Mouse (Mus musculus) cerebellum, adult 8-10 months (tissue): Measurements from ENCODE around the gene Ptch2.

Experiments
- DNase-seq: peaks from one replicate; pipeline ENCODE4 v3.0.0; 2022

Ptch2 gene

GRCm38 (mm10) chr4:117131890-117132793 is 36.3 kb downstream of the Ptch2 start:
- no peak for DNase-seq

DNA sequence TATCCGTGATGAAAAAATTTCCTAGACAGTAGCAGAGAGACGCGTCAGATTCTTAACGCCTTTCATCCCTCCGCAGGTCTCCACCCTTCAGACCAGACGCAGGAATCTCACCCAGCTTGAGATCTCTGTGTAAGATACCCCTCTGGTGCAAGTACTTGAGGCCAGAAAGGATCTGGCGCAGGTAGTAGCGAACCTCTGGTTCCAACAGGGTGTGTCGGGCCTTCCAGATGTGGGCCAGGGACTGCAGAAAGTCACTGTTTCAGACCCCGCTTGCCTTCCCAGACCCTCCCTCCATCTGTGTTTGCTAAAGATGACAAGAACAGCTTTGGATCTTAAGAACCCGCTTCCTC is 36.9 kb downstream of the Ptch2 start:
- DNase-seq, result no peak

DNA sequence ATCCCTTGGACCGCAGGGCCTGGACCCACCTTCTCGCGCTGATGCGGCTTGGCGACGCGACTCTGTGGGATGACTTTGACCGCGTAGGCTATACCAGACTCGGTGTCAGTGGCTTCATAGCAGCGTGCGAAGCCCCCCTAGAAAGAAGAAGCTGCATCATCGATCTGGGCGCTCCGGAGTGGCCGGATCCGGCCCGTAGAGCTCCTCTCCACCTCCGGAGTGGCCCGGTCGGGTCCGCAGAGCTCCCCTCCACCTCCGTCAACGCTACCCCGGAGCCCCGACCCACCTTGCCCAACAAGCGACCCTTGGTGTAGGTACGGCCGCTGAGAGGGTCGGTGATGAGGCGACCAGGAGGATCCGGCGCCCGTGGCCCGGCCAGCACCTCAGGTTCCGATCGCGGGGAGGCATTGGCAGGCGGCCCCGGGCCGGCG is 37.5 kb downstream of the Ptch2 start:
- no peak for DNase-seq

GRCm38 (mm10) chr4:117133817-117134600 is 38.1 kb downstream of the Ptch2 start, which contains the start of gene Plk3:
Gene Plk3 (minus strand): TSS chr4:117133963.
- DNase-seq, result peak; percentile 99

DNA sequence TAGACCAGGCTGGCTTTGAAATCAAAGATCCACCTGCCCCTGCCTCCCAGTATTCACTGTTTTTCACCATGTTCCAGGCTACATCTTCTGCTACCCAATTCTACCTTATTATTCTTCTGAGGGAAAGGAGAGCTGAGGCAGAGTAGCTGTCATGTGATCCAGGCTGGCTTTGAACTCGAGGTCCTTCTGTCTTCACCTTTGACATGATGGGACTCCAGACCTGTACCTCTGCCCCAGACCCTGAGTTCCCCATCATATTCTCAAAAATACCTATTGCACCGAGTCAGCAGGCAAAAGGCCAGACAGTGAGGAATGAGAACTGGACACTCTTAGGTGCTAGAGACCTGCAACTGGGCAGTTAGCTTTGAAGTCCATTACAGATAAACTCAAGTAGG is 38.7 kb downstream of the Ptch2 start:
- DNase-seq, result no peak

GRCm38 (mm10) chr4:117136034-117136433 is 40.2 kb downstream of the Ptch2 start:
- no peak for DNase-seq

- no peak for DNase-seq
These were observed 42.7 kb downstream of the Ptch2 start for GRCm38 (mm10) chr4:117138295-117139216.

DNA sequence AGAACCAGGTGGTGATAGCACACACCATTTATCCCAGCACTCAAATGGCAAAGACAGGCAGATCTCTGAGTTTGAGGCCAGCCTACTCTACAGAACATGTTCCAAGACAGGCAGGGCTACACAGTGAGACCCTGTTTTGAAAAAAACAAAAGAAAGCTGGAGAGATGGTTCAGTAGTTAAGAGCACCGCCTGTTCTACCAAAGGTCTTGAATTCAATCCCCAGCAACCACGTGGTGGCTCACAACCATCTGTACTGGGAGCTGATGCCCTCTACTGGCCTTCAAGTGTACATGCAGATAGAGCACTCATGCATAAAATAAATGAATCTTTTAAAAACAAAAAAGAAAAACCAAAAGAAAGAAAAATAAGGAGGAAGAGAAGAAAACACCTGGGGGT is 43.3 kb downstream of the Ptch2 start:
- DNase-seq, result no peak

GRCm38 (mm10) chr4:117140613-117141012 is 44.7 kb downstream of the Ptch2 start:
- DNase-seq, result no peak

DNA sequence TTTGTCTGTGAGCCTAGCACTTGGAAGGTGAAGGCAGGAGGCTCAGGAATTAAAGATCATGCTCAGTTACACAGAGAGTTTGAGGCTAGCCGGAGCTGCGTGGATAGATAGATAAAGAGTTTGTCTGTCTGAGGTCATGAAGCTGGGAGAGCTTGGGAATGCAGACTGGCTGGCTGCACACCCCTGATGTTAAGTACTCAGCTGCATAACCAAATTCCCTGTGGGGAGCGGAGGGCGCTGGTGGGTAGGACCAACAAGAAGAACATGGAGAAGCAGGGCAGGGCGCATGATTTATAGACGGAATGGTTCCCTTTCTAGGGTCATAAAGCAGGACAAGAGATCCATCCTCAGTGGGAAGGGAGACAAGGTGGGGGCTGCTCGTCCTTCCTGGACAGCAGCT is 47.1 kb downstream of the Ptch2 start:
- no peak for DNase-seq

DNA sequence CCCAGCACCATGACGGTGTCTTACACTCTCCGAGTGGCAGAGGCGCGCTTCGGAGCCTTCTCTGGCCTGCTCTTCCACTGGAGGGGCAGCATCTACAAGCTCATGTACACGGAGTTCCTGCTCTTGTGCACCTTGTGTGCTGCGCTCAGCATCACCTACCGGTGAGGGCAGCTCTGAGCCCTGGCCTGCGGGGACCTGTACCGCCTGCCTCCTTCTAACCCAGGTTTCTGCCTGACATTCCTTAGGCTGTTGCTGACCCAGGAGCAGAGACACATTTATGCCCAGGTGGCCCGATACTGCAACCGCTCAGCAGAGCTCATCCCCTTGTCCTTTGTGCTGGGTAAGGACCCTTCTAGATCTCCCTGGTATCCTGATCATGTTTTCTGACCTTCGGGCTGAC is 49.4 kb downstream of the Ptch2 start:
- DNase-seq, result no peak

GRCm38 (mm10) chr4:117146176-117146575 is 50.3 kb downstream of the Ptch2 start:
- peak; percentile 82 for DNase-seq

DNA sequence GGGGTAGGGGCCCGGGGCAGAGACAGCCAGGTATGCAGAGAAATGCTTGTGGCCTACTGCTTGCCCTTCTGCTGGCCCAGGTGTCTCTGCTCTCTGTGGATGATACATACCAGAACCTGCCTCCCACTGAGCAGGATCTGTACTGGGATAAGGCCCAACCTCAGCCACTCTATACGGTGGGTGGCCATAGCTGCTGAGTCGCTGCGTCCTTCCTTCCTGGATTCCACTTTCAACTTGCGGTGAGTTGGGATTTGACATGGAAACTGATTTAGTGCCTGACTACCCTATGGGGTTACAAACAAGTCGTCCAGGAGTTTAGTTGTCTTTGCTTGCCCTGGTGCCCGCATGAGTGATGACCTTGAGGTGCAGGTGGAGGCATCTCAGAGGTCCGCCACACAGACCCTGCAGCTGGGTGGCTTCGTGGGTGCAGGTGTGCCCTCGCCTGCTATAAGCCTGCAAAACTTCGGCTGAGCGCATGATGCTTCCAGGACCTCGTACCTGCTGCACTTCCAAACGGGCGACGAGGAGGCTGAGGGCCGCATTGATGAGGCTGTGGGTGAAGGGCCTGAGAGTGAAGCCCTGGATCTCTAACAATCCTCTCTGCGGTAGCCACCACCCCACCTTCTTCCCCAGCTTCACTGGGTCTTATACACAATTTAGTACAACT is 52.3 kb downstream of the Ptch2 start:
- no peak for DNase-seq

- DNase-seq, result no peak
These were observed 52.9 kb downstream of the Ptch2 start for GRCm38 (mm10) chr4:117148815-117149214.

- DNase-seq, result no peak
These were observed 53.7 kb downstream of the Ptch2 start for GRCm38 (mm10) chr4:117149291-117150211.

- no peak for DNase-seq
These were observed 54.4 kb downstream of the Ptch2 start for GRCm38 (mm10) chr4:117150212-117150733.

- DNase-seq, result no peak
These were observed 55.5 kb downstream of the Ptch2 start for GRCm38 (mm10) chr4:117151416-117151815.

DNA sequence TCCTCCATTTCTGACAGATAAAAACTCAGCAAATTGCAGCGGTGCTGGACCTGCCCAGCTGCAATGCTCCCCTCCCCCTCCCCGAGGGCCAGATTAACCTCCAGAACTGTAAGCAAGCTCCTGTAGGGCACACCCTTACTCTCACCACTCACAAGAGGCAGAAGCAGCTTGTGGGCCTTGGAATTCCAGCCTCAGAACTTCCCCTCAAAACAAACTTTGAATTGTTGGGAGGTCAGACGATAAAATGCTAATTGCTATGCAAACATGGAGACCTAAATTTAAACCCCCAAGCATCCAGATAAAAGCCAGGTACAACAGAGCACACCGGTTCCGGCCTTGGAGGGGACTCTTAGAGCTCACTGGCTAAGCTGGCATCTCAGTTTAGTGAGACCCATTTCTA is 56.8 kb downstream of the Ptch2 start:
- DNase-seq, result no peak

GRCm38 (mm10) chr4:117155020-117155791 is 59.3 kb downstream of the Ptch2 start:
- no peak for DNase-seq

DNA sequence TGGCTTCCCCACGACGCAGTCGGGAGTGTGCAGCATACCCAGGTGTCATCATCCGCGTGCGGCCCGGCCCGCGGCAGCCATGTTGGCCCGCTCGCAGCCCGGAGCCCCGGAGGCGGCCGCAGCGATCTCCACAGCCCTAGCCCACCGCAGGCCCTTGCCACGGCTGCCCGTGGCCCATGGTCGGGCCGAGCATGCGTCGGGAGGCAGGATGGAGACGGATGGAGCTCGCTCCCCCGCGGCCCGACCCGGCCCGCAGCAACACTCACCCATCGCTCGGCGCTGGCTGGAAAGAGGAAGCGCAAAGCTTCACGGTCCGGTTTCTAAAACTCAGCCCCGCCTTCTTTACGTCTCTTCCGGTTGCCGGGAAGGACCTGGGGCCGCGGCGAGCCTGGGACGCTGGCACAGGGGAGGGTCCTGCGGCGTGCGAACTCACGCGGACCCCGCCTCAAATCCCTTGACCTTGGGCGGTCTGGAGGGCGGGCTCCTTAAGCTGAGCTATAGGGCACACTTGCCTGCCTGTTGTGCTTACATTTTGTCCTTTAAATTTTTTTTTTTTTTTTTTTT is 60.0 kb downstream of the Ptch2 start, which contains the start of gene Rps8:
Rps8 (minus strand) TSS at position 452 of the 564 bp plus-strand sequence.
- DNase-seq, result peak; percentile 81
